Mouse (Mus musculus) adrenal gland (tissue): ENCODE data around the gene Clec16a.

Experiments used
- intact Hi-C: fragments of 180-260 bp; cut with DNase I; formaldehyde crosslinking; loops from one replicate; pipeline ENCODE4 v1.15.1; 2025

Gene Clec16a

GRCm38 (mm10) chr16:10640041-10640440 lies 94.9 kb downstream of the Clec16a start:
- intact Hi-C loops = loop anchor here (5.0 kb wide), 1 partner anchor 147 kb away; the partner anchor contains the start of genes Socs1 and Tnp2

GRCm38 (mm10) chr16:10641146-10641545 lies 96.0 kb downstream of the Clec16a start:
- intact Hi-C loops = loop anchor here (5.0 kb wide), 1 partner anchor 146 kb away; the partner anchor contains the start of genes Socs1 and Tnp2

GRCm38 (mm10) chr16:10642857-10643633 lies 97.9 kb downstream of the Clec16a start:
- intact Hi-C loops = loop anchor here (5.0 kb wide), 1 partner anchor 144 kb away; the partner anchor contains the start of genes Socs1 and Tnp2

- intact Hi-C loops = loop anchor here (5.0 kb wide), 1 partner anchor 143 kb away; the partner anchor contains the start of genes Socs1 and Tnp2
These were observed 99.1 kb downstream of the Clec16a start for GRCm38 (mm10) chr16:10644238-10644637.

GRCm38 (mm10) chr16:10644731-10645130 lies 99.6 kb downstream of the Clec16a start:
- intact Hi-C loops = loop anchor here (5.0 kb wide), 1 partner anchor 143 kb away; the partner anchor contains the start of genes Socs1 and Tnp2

- intact Hi-C loops = no loop called here
These were observed 106.7 kb downstream of the Clec16a start for GRCm38 (mm10) chr16:10651804-10652203.

- intact Hi-C loops = no loop called here
These were observed 107.8 kb downstream of the Clec16a start for GRCm38 (mm10) chr16:10652935-10653334.

- intact Hi-C loops = no loop called here
These were observed 110.1 kb downstream of the Clec16a start for GRCm38 (mm10) chr16:10655236-10655635.

- intact Hi-C loops = no loop called here
These were observed 110.8 kb downstream of the Clec16a start for GRCm38 (mm10) chr16:10655926-10656325.

- intact Hi-C loops = no loop called here
These were observed 111.3 kb downstream of the Clec16a start for GRCm38 (mm10) chr16:10656461-10656860.

- intact Hi-C loops = no loop called here
These were observed 111.8 kb downstream of the Clec16a start for GRCm38 (mm10) chr16:10656939-10657338.

- intact Hi-C loops = no loop called here
These were observed 114.1 kb downstream of the Clec16a start for GRCm38 (mm10) chr16:10659211-10659610.

- intact Hi-C loops = no loop called here
These were observed 115.4 kb downstream of the Clec16a start for GRCm38 (mm10) chr16:10660526-10660925.

GRCm38 (mm10) chr16:10661385-10661784 lies 116.2 kb downstream of the Clec16a start:
- intact Hi-C loops = no loop called here

GRCm38 (mm10) chr16:10663890-10664731 lies 119.0 kb downstream of the Clec16a start:
- intact Hi-C loops = no loop called here

GRCm38 (mm10) chr16:10664921-10665894 lies 120.1 kb downstream of the Clec16a start:
- intact Hi-C loops = loop anchor here (5.0 kb wide), 1 partner anchor 117 kb away; no protein-coding TSS in a partner anchor

- intact Hi-C loops = loop anchor here (5.0 kb wide), 1 partner anchor 116 kb away; no protein-coding TSS in a partner anchor
These were observed 121.6 kb downstream of the Clec16a start for GRCm38 (mm10) chr16:10666766-10667165.

- intact Hi-C loops = loop anchor here (5.0 kb wide), 1 partner anchor 114 kb away; no protein-coding TSS in a partner anchor
These were observed 123.3 kb downstream of the Clec16a start for GRCm38 (mm10) chr16:10668453-10668852.

GRCm38 (mm10) chr16:10668991-10669703 lies 124.0 kb downstream of the Clec16a start:
- intact Hi-C loops = loop anchor here (5.0 kb wide), 1 partner anchor 113 kb away; no protein-coding TSS in a partner anchor
